Mouse (Mus musculus) regulatory T cell (primary cell): ENCODE measurements at regions not wholly inside any gene's neighbourhood (a gene's known extent, or its start where the extent isn't known, plus 50 kb on each side); places are given as distances from the start of the nearest gene placed in this dataset.

ENCODE experiments used
- in situ Hi-C: fragments of 300-600 bp; cut with MboI, MseI; formaldehyde crosslinking; loops from one replicate; pipeline ENCODE4 v1.15.1; 2025; ENCODE audit warnings: high pct_unique_total_duplicates

DNA sequence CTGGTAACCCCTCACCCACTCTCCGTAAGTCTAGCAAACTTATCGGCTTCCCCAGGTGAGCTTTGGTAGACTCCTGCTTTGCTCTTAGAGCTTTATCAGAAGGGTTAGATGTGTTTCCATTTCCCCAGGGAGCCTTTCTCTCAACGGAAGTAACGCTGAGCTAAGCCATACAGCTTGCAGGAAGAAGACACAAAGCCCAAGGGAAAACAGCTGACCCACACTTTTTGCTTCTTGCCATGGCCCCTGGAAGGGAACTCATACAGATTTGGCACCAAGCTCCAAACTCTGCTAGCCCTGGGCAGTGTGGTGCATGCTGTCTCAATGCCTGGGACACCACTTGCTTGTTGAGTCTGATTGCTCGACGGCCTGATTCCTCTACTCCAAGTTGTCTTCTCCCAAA lies 242.6 kb downstream of the Sipa1l2 start:
- in situ Hi-C loops, result no loop called here

GRCm38 (mm10) chr8:125325736-125326135 lies 243.9 kb downstream of the Sipa1l2 start:
- in situ Hi-C loops, result no loop called here

DNA sequence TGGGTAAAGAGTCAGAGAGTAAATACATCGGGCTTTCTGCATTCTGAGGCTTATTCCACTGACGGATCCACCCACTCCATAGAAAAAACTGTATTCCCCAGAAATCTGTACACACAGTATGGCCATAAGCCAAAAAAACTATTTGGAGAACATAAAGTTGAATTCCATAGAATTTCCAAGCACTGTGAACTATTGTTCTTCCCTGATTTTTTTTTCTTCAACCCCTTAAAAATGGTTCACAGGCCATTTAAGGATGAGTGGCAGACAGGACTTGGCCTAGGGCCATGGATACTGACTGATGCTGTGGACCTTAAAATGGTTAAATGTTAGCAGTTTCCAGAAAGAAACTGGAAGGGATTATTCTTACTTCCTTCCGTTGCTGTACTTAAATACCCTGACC lies 247.0 kb downstream of the Sipa1l2 start:
- in situ Hi-C loops, result no loop called here

- in situ Hi-C loops, result no loop called here
Measured at GRCm38 (mm10) chr8:125317584-125317991, 252.0 kb downstream of the Sipa1l2 start.

DNA sequence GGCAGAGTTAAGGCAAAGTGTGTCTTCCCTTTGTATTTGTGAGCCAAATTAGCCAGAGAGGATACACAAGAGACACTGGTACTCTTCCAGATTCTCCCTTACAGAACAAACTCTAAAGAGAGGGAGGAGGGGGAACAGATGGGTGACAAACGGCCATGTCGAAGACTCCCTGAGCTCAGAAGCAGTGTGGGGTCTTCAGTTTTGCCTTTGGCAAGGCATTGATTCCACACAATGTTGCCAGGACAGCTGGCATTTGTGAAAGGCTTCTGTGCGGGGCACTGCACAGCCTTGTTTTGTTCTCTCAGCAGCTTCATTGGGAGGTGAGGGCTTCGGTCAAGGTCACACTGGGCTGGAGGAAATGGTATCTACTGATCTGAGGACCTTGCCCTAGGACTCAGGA lies 253.9 kb downstream of the Sipa1l2 start:
- in situ Hi-C loops, result no loop called here

- in situ Hi-C loops, result no loop called here
Measured at GRCm38 (mm10) chr8:125314996-125315395, 254.6 kb downstream of the Sipa1l2 start.

- in situ Hi-C loops, result no loop called here
Measured at GRCm38 (mm10) chr8:125314221-125314984, 255.2 kb downstream of the Sipa1l2 start.

GRCm38 (mm10) chr8:125311228-125312053 lies 257.4 kb downstream of the Disc1 start:
- in situ Hi-C loops, result no loop called here
